Mouse (Mus musculus) hindbrain, postnatal 0 days (tissue): ENCODE data around the gene Fgf8. TPM values are rescaled to one million over a fixed set of nuclear protein-coding genes. Genes with fewer than 3 reads are reported as not detected.

Experiments
- ATAC-seq: fragments of 200-750 bp; cut with Nextera tagmentation; 2 replicates; pipeline ENCODE4 v1.8.0; 2017; ENCODE audit warnings: mild to moderate bottlenecking, moderate TSS enrichment, moderate library complexity
- DNase-seq: peaks from one replicate; pipeline ENCODE4 v3.0.0-alpha.2; 2015; ENCODE audit warnings: low spot score
- H3K27ac ChIP-seq: fragments of 300-500 bp; sonication (generic); 2 replicates; pipeline ENCODE4 v1.5.1; 2014; ENCODE audit warnings: mild to moderate bottlenecking
- H3K27me3 ChIP-seq: fragments of 300-500 bp; sonication (generic); 2 replicates; pipeline ENCODE4 v1.6.1; 2014; ENCODE audit warnings: low read length, mixed read lengths; ENCODE audit not compliant: insufficient read depth
- H3K36me3 ChIP-seq: fragments of 300-500 bp; sonication (generic); 2 replicates; pipeline ENCODE4 v1.6.1; 2014; ENCODE audit warnings: low read length, mixed read lengths; ENCODE audit not compliant: insufficient read depth
- H3K4me1 ChIP-seq: fragments of 300-500 bp; sonication (generic); 2 replicates; pipeline ENCODE4 v1.6.1; 2014; ENCODE audit warnings: antibody characterized with exemption, low read length, mixed read lengths; ENCODE audit not compliant: insufficient read depth
- H3K4me2 ChIP-seq: fragments of 300-500 bp; sonication (generic); 2 replicates; pipeline ENCODE4 v1.6.1; 2014; ENCODE audit warnings: low read depth, mild to moderate bottlenecking, low read length, moderate library complexity, mixed read lengths
- H3K4me3 ChIP-seq: fragments of 300-500 bp; sonication (generic); 2 replicates; pipeline ENCODE4 v1.5.1; 2014; ENCODE audit warnings: low read length
- H3K9ac ChIP-seq: fragments of 300-500 bp; sonication (generic); replicated peaks from 2 replicates; pipeline ENCODE4 v1.6.1; 2014; ENCODE audit warnings: mild to moderate bottlenecking, low read length, moderate library complexity, mixed read lengths
- H3K9me3 ChIP-seq: fragments of 300-500 bp; sonication (generic); 2 replicates; pipeline ENCODE4 v1.6.1; 2016; ENCODE audit warnings: low read length, mixed read lengths
- CTCF ChIP-seq: IDR thresholded peaks from 2 replicates; pipeline ENCODE4 v1.5.1; 2016; ENCODE audit warnings: antibody characterized with exemption, control low read depth, low read depth
- WGBS: fragments of 180-500 bp; shearing (Covaris S2); extraction: QIAGEN DNeasy Blood & Tissue Kit; methylation state at CpG from one replicate; pipeline ENCODE4 v1.1.7; 2014; 5-methylcytosine and 5-hydroxymethylcytosine counted together
- polyA plus RNA-seq: library from polyadenylated mRNA; unstranded; fragments of >200 nt; fragmentation: Nextera tagmentation; extraction: Ambion mirVana; gene quantifications from 2 replicates; pipeline ENCODE4 v1.2.1, GENCODE M21; 2015
- total RNA-seq: library from RNA; depleted of rRNA; stranded (reverse); fragments of >200 nt; gene quantifications from 2 replicates; pipeline ENCODE4 v1.2.3, GENCODE M21; 2014

Fgf8 gene
- total and polyA plus RNA-seq, 2 experiments from 2014 or later, result 1.3 to 2.6 TPM

DNA sequence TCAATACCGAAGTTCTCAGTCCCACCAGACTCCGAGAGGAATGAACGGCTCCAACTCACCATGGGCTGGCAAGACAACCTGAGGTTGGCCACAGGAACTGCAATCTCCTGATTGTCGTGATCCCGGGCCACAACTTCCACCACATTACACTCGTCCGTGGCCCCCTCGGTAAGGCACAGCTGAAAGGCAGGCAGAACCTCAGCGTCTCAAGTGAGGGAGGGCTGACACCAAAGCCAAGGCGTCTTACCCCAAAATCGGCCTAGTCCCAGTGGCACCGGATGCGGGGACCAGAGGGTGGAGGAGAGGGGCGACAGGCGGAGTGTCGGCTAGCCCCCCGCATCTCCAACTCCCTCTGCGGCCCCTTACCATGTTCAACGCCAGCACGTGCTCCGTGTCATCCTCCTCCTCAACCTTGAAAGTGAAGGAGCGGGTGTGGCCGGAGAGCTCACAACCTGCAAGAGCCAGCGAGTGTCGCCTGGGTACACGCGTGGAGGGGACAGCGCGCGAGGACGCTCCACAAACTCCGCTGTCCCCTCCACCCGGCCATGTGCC is 6.1 kb upstream of the Fgf8 start:
- WGBS, result 3% methylated on average over 32 of the region's 33 CpGs
- no peaks in the 10 kb centered on the region for H3K9me3 ChIP-seq
- peak overlapping the region; percentile 81 for H3K4me3 ChIP-seq
- peaks cover 8% of the 10 kb centered on the region; the same call in 1 of the 2 replicates for H3K4me1 ChIP-seq
- TF ChIP-seq CTCF, result no peak
- peaks cover 19% of the 10 kb centered on the region for H3K27me3 ChIP-seq
- peak overlapping the region; percentile 94 for H3K4me2 ChIP-seq
- peaks cover 10% of the 10 kb centered on the region; the same call in 1 of the 2 replicates for H3K36me3 ChIP-seq
- H3K9ac ChIP-seq, result peak overlapping the region; percentile 71
- DNase-seq, result no peak
- peak overlapping the region; percentile 45; the same call in 1 of the 2 replicates for H3K27ac ChIP-seq
- ATAC-seq, result peak; percentile 13; the same call in 1 of the 2 replicates

DNA sequence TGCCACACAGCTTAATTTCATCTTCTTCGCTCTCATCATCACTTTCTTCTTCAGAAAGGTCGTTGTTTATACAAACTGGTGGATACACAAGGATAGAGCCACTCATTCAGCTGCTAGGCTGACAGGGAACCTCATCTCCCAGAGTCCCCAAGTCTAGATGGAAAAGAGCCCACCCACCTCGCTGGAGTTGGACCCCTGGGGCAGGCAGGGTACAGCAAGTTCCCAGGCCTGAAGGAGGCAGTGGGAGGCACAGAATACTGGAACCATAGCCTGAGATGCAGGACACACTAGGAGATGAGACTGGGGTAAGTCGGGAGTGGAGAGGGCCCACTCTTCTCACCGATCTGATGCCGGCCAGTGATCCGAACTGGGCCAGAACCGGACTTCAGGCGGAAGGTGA is 5.5 kb upstream of the Fgf8 start:
- peaks cover 19% of the 10 kb centered on the region for H3K27me3 ChIP-seq
- H3K9me3 ChIP-seq, result no peaks in the 10 kb centered on the region
- H3K4me2 ChIP-seq, result peak overlapping the region; percentile 94
- 59% methylated on average over 9 of the region's 9 CpGs for WGBS
- peaks cover 7% of the 10 kb centered on the region; the same call in 1 of the 2 replicates for H3K36me3 ChIP-seq
- no peak overlapping the region for H3K27ac ChIP-seq
- DNase-seq (no peak), ATAC-seq (no peak)
- no peak for TF ChIP-seq CTCF
- peak overlapping the region; percentile 81 for H3K4me3 ChIP-seq
- H3K9ac ChIP-seq, result 0 out of 2 replicates have a peak overlapping the region, but pooled peaks have one; percentile 71
- H3K4me1 ChIP-seq, result peaks cover 8% of the 10 kb centered on the region; the same call in 1 of the 2 replicates

DNA sequence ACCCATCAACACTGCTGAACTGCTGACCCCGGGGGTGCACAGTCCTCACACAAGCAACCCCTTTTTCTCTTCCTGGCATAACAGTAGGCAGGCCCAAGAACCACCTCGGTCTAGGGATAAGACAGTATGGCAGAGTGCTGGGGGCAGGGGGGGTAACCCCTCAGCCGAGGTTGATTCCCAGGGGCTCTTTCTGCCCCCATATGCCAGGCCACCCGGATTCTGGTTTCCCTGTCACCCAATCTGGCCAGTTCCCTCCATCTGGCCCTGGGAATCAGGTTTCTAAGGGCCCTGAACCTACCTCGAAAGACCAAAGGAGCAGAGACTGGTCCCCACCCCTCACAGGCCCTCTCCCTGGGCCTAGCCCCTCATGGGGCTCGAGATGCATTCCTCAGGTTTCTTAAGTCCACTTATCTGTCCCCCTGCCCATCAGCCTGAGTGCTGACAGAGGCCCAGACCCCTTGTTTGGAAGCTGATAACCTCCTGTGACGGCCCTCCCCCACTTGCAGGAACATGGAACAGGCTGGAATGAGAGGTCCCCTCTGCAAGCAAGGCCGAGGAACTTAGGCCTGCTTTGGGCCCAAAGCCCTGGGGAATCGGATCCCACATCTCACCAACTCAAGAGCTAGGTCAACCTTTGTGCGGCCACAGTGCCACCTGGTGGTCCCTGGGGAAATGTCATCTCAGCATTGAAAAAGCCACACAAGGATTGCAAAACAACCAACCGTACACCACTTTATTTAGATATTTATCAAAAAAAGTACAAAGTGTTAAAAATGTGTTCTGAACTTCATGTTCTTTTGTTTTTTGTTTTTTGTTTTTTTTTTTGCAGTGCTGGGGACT is 4.5 kb upstream of the Fgf8 start:
- Histone ChIP-seq H3K27me3 (peaks cover 21% of the 10 kb centered on the region), H3K9me3 (no peaks in the 10 kb centered on the region), H3K27ac (no peak overlapping the region), H3K4me1 (peaks cover 11% of the 10 kb centered on the region; the same call in 1 of the 2 replicates), H3K36me3 (peaks cover 7% of the 10 kb centered on the region; the same call in 1 of the 2 replicates), H3K9ac (no peak overlapping the region), H3K4me2 (no peak overlapping the region), H3K4me3 (no peak overlapping the region)
- 40% methylated on average over 11 of the region's 11 CpGs for WGBS
- peak; percentile 92 for DNase-seq
- ATAC-seq, result peak; percentile 15; the same call in 1 of the 2 replicates
- TF ChIP-seq CTCF, result peak; percentile 86

DNA sequence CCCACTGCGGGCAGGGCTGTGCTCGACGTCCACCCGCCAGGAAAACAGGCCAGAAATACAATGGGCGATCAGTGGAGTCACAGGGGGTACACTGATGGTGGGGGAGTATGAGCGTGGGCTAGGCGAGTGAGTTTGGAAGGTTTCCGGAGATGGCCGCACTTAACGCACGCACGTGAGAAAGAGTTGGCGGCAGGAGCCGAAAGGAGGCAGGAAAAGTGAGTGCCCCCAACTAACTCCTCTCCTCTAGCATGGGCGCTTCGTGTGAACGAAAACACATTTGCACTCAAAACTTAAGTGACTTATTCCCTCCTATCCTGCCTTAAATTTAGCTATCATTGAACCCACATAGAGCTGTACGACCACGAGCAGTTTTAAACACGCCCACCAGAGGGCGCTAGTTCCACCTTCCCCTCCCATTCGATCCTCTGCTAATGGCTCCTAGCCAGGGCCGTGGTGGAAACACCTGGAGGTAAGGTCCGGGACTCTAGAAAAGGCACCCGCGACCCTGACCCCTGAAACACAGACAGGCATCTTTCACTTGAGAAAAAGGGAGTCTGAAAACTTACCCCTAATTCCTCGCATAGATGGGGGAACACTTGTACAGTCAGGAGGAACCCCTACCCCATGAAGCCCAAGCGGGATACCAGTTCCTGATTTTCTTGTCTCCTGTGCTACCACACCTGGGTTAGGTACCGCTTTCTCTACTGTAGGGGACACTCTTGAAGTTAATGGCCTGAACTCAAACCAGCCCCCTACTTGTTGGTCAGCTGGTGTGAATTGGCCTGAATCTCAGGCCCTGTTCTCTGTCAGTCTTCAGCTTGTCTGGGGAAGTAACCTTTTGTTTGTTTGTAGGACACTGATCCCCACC is 3.7 kb upstream of the Fgf8 start:
- ATAC-seq, result 0 out of 2 replicates have a peak, but pooled peaks have one; percentile 0
- 15% methylated on average over 29 of the region's 29 CpGs for WGBS
- TF ChIP-seq CTCF, result peak; percentile 89
- peaks cover 29% of the 10 kb centered on the region for H3K27me3 ChIP-seq
- peak; percentile 76 for DNase-seq
- H3K9ac ChIP-seq, result no peak overlapping the region
- no peak overlapping the region for H3K4me2 ChIP-seq
- H3K36me3 ChIP-seq, result peaks cover under 1% of the 10 kb centered on the region; the same call in 1 of the 2 replicates
- peaks cover 15% of the 10 kb centered on the region; the same call in 1 of the 2 replicates for H3K4me1 ChIP-seq
- H3K27ac ChIP-seq, result no peak overlapping the region
- H3K4me3 ChIP-seq, result no peak overlapping the region
- H3K9me3 ChIP-seq, result no peaks in the 10 kb centered on the region

DNA sequence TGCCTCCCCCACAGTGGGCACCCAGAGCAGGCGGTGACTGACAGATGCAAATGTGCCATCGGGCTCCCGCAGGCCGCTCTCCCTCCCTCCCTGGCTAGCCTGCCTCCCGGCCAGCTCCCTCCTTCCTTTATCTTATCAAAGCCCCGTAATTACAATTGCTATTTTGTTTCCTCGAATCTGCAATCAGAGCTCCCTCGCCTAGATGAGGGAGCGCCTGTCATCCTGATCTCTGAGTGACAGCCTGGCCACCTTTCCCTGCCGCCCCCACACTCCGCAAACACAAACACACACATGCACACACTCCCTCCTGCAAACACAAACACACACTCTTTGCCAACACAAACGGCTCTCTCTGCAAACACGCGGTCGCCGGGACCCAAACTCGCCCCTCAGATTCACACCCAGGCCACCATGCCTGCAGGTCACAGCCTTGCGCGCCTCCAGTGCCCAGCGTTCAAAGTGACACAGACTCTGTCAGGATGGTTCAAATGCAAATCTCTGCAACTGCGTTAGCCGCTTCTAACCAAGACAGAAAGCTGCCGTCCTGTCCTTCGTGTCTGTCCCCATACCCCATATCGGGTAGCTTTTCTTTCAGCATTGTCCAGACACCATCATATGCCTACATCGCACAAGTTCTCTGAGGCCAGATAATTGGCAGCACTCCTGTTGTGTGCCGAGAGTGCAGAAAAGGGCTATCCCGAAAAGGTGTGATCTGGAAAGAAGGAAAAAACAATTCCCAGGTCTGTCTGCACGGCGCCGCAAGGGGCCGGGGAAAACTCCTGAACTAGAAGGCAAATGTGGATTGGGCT is 2.8 kb upstream of the Fgf8 start:
- H3K4me2 ChIP-seq, result no peak overlapping the region
- peaks cover 15% of the 10 kb centered on the region for H3K4me1 ChIP-seq
- no peak overlapping the region for H3K4me3 ChIP-seq
- ATAC-seq (no peak), DNase-seq (no peak)
- WGBS, result 6% methylated on average over 32 of the region's 32 CpGs
- no peak for TF ChIP-seq CTCF
- no peak overlapping the region for H3K9ac ChIP-seq
- no peak overlapping the region for H3K27ac ChIP-seq
- peaks cover 38% of the 10 kb centered on the region for H3K27me3 ChIP-seq
- H3K9me3 ChIP-seq, result no peaks in the 10 kb centered on the region
- no peaks in the 10 kb centered on the region; the same call in 1 of the 2 replicates for H3K36me3 ChIP-seq
